Mouse (Mus musculus): Measurements from ENCODE around the gene Fbxo6. TPM values are rescaled to one million over a fixed set of nuclear protein-coding genes. Genes with fewer than 3 reads are reported as not detected.

The Fbxo6 gene
- polyA plus RNA-seq, 1 experiment from 2014 or later, result 18.6 TPM

DNA sequence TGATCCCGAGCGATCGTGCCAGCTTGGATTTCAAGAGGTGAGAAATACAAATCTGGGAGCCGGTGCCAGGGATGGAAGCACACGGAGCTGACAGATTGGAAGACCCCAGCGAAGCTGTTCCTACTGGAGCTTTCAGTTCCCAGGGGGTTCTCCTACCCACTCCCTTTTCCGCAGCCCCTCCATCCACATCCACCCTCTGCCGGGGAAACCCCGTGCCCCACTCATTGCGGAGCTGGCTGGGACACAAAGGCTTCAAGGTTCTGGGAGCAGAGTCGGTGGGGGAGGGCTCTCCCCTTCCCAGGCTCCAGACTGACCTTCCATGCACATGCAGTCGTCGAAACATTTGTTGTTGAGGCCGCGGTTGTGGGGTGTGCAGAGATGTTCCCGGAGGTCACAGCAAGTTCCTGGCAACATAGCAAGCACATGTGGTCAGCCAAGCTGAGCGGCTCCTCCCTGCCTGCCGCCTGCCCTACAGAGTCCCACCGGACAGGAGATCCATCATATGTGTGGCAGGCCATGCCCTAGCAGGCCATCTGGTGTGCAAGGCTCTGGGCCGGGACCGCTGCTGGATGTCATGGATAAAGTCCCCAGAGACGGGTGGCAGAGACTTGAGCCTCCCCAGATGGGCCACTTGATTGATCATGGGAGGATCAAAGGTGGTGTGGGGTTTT lies 44.2 kb downstream of the Fbxo6 start:
- Histone ChIP-seq H3K36me3 (no peaks in the 10 kb centered on the region), H3K27ac (replicated peaks) (no peak overlapping the region), H3K27me3 (replicated peaks) (peaks cover 18% of the 10 kb centered on the region; the same call in 1 of the 2 replicates), H3K9ac (0 out of 2 replicates have a peak overlapping the region, but pooled peaks have one; percentile 28), H3K9me3 (no peaks in the 10 kb centered on the region), H3K4me1 (peaks cover 27% of the 10 kb centered on the region), H3K4me2 (peak overlapping the region; percentile 13; the same call in 1 of the 2 replicates), H3K4me3 (no peak overlapping the region)
- 42% methylated on average over 22 of the region's 22 CpGs for WGBS
- no peak for ATAC-seq (ENCODE audit: extremely low read depth, insufficient number of reproducible peaks, low FRiP score, low TSS enrichment)

DNA sequence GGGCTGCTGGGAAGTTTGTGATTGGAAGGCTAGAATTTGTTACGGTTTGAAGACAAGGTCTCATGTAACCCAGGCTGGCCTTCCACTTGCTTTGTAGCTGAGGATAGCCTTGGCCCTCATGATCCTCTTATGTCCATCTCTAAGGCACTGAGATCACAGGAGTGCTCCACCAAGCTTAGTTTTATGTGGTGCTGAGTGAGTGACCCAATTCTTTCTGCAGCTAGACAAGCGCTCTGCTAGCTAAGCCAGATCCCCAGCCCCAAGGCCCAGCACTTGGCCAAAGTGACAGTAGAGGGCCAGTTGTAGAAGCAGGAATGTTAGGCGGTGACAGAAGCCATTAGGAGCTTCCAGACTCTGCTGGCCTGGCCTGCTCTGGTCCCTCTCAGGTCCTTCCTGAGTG lies 47.8 kb downstream of the Fbxo6 start:
- no peak overlapping the region for H3K4me3 ChIP-seq
- no peaks in the 10 kb centered on the region for H3K9me3 ChIP-seq
- peaks cover 34% of the 10 kb centered on the region for H3K4me1 ChIP-seq
- no peak overlapping the region for H3K27ac ChIP-seq (replicated peaks)
- H3K36me3 ChIP-seq, result no peaks in the 10 kb centered on the region
- no peak for ATAC-seq (ENCODE audit: extremely low read depth, insufficient number of reproducible peaks, low FRiP score, low TSS enrichment)
- H3K9ac ChIP-seq, result no peak overlapping the region
- H3K4me2 ChIP-seq, result no peak overlapping the region
- H3K27me3 ChIP-seq (replicated peaks), result peaks cover 24% of the 10 kb centered on the region
- 64% methylated on average over 3 of the region's 3 CpGs for WGBS

- H3K4me2 ChIP-seq, result peak overlapping the region; percentile 72
- 15% methylated on average over 29 of the region's 29 CpGs for WGBS
Observed at GRCm38 (mm10) chr4:148101801-148102527, 50.0 kb downstream of the Fbxo6 start.

GRCm38 (mm10) chr4:148098666-148099065 lies 53.3 kb downstream of the Fbxo6 start:
- ATAC-seq (ENCODE audit: extremely low read depth, insufficient number of reproducible peaks, low FRiP score, low TSS enrichment), result no peak
- Histone ChIP-seq H3K4me3 (no peak overlapping the region), H3K36me3 (no peaks in the 10 kb centered on the region), H3K27me3 (replicated peaks) (peaks cover 9% of the 10 kb centered on the region), H3K9me3 (no peaks in the 10 kb centered on the region), H3K9ac (no peak overlapping the region), H3K27ac (replicated peaks) (no peak overlapping the region), H3K4me2 (no peak overlapping the region), H3K4me1 (peaks cover 8% of the 10 kb centered on the region)
- 43% methylated on average over 3 of the region's 3 CpGs for WGBS

More at GRCm38 (mm10) chr4:148101801-148102527, 50.0 kb downstream of the Fbxo6 start:
- Histone ChIP-seq H3K4me3 (peak overlapping the region; percentile 41), H3K27me3 (replicated peaks) (peaks cover 9% of the 10 kb centered on the region), H3K4me1 (peaks cover 15% of the 10 kb centered on the region), H3K36me3 (no peaks in the 10 kb centered on the region), H3K9me3 (no peaks in the 10 kb centered on the region), H3K27ac (replicated peaks) (no peak overlapping the region), H3K9ac (peak overlapping the region; percentile 74)
- peak; percentile 23; the same call in 1 of the 2 replicates for ATAC-seq (ENCODE audit: extremely low read depth, insufficient number of reproducible peaks, low FRiP score, low TSS enrichment)

- Histone ChIP-seq H3K4me3 (no peak overlapping the region), H3K4me1 (peaks cover 8% of the 10 kb centered on the region), H3K9me3 (no peaks in the 10 kb centered on the region), H3K36me3 (no peaks in the 10 kb centered on the region), H3K27ac (replicated peaks) (no peak overlapping the region), H3K4me2 (no peak overlapping the region), H3K9ac (no peak overlapping the region), H3K27me3 (replicated peaks) (peaks cover 9% of the 10 kb centered on the region)
- 83% methylated on average over 2 of the region's 2 CpGs for WGBS
- no peak for ATAC-seq (ENCODE audit: extremely low read depth, insufficient number of reproducible peaks, low FRiP score, low TSS enrichment)
Observed at GRCm38 (mm10) chr4:148097936-148098335, 54.0 kb downstream of the Fbxo6 start.

Small RNA genes lying within 50 kb of the gene (microRNA-seq; reads per million reads assigned to microRNA genes)
- not detected for gene Mir7022

Other genes with a start within 250 kb of the Fbxo6 start
- 102 and 105 TPM in 2 replicates for gene Mfn2, start 247.4 kb downstream of the Fbxo6 start, polyA plus RNA-seq (2015; fragmentation: Nextera tagmentation; extraction: Ambion mirVana)
- 43.7 and 49.2 TPM in 2 replicates for gene Plod1, start 215.4 kb downstream of the Fbxo6 start, polyA plus RNA-seq (2015; fragmentation: Nextera tagmentation; extraction: Ambion mirVana)
- gene 2510039O18Rik, start 211.2 kb downstream of the Fbxo6 start, polyA plus RNA-seq (2015; fragmentation: Nextera tagmentation; extraction: Ambion mirVana), result 12.4 and 13.0 TPM in 2 replicates
- gene Nppb, start 166.4 kb downstream of the Fbxo6 start, polyA plus RNA-seq (2015; fragmentation: Nextera tagmentation; extraction: Ambion mirVana), result 187 and 230 TPM in 2 replicates
- gene Nppa, start 151.4 kb downstream of the Fbxo6 start, polyA plus RNA-seq (2015; fragmentation: Nextera tagmentation; extraction: Ambion mirVana), result 4,587 and 5,670 TPM in 2 replicates
- 5.8 and 6.5 TPM in 2 replicates for gene Clcn6, start 113.3 kb downstream of the Fbxo6 start, polyA plus RNA-seq (2015; fragmentation: Nextera tagmentation; extraction: Ambion mirVana)
- gene Mthfr, start 113.1 kb downstream of the Fbxo6 start, polyA plus RNA-seq (2015; fragmentation: Nextera tagmentation; extraction: Ambion mirVana), result 11.4 and 11.7 TPM in 2 replicates
- gene Agtrap, start 64.1 kb downstream of the Fbxo6 start, polyA plus RNA-seq (2015; fragmentation: Nextera tagmentation; extraction: Ambion mirVana), result 15.4 and 17.6 TPM in 2 replicates
- gene Mad2l2, start 21.8 kb downstream of the Fbxo6 start, polyA plus RNA-seq (2015; fragmentation: Nextera tagmentation; extraction: Ambion mirVana), result 33.3 and 39.0 TPM in 2 replicates
- 0.03 and 0.05 TPM in 2 replicates for gene Draxin, start 21.4 kb downstream of the Fbxo6 start, polyA plus RNA-seq (2015; fragmentation: Nextera tagmentation; extraction: Ambion mirVana)
- 20.9 and 26.9 TPM in 2 replicates for gene Fbxo44, start 8.3 kb upstream of the Fbxo6 start, polyA plus RNA-seq (2015; fragmentation: Nextera tagmentation; extraction: Ambion mirVana)
- gene Fbxo2, start 8.5 kb upstream of the Fbxo6 start, polyA plus RNA-seq (2015; fragmentation: Nextera tagmentation; extraction: Ambion mirVana), result 1.0 and 1.6 TPM in 2 replicates
- gene Disp3, start 135.8 kb upstream of the Fbxo6 start, polyA plus RNA-seq (2015; fragmentation: Nextera tagmentation; extraction: Ambion mirVana), result 0.03 TPM in 2 replicates

Measured in heart, embryonic 13.5 days (tissue).